Mouse (Mus musculus) spleen, adult 2 months (tissue): ENCODE results near the gene Zfp68. TPM values are rescaled to one million over a fixed set of nuclear protein-coding genes. Genes with fewer than 3 reads are reported as not detected.
"Not testable (repeated sequence)": the region's sequence is repeated elsewhere in the genome, so short reads cannot be mapped to it uniquely, and the experiment has no call there.

ENCODE experiments used
- DNase-seq, 2 experiments: peaks; one replicate each; pipeline versions ENCODE4 v3.0.0 to v3.0.0-alpha.2; 2012 to 2021; ENCODE audit warnings: low spot score in 2 of 2, low read depth in 1 of 2
- H3K27ac ChIP-seq: fragments of 200-500 bp; 2 replicates; pipeline ENCODE4 v1.5.1; 2012; ENCODE audit warnings: low read length, inconsistent platforms; ENCODE audit not compliant: insufficient read depth
- H3K27me3 ChIP-seq: fragments of 200-500 bp; 2 replicates; pipeline ENCODE4 v1.6.1; 2012; ENCODE audit warnings: mild to moderate bottlenecking, moderate library complexity, low read length, inconsistent platforms; ENCODE audit not compliant: control insufficient read depth, insufficient read depth
- H3K36me3 ChIP-seq: fragments of 200-500 bp; 2 replicates; pipeline ENCODE4 v1.6.1; 2012; ENCODE audit warnings: mild to moderate bottlenecking, low read length, inconsistent platforms; ENCODE audit not compliant: control insufficient read depth, insufficient read depth
- H3K4me1 ChIP-seq: fragments of 200-500 bp; 2 replicates; pipeline ENCODE4 v1.6.1; 2011; ENCODE audit warnings: inconsistent platforms; ENCODE audit not compliant: control insufficient read depth, insufficient read depth, insufficient read length
- H3K4me3 ChIP-seq: fragments of 200-500 bp; 2 replicates; pipeline ENCODE4 v1.5.1; 2011; ENCODE audit warnings: mild to moderate bottlenecking, inconsistent platforms; ENCODE audit not compliant: insufficient read depth, insufficient read length; ENCODE audit errors: extremely low read depth
- CTCF ChIP-seq: fragments of 200-500 bp; IDR thresholded peaks from 2 replicates; pipeline ENCODE4 v1.5.1; 2011; ENCODE audit warnings: mild to moderate bottlenecking, inconsistent platforms; ENCODE audit not compliant: insufficient read depth, insufficient read length, insufficient replicate concordance; ENCODE audit errors: extremely low read depth
- POLR2A ChIP-seq: fragments of 200-500 bp; IDR thresholded peaks from 2 replicates; pipeline ENCODE4 v1.6.1; 2011; ENCODE audit warnings: low read depth, low read length, inconsistent platforms
- WGBS: fragments of 180-500 bp; shearing (Covaris S2); methylation state at CpG from one replicate; pipeline ENCODE4 v1.1.7; 2018; 5-methylcytosine and 5-hydroxymethylcytosine counted together
- polyA plus RNA-seq: library from polyadenylated mRNA; depleted of rRNA; stranded (reverse); fragments of >200 nt; gene quantifications from 2 replicates; pipeline ENCODE4 v1.2.3, GENCODE M21; 2012; rRNA removed

The Zfp68 gene
- polyA plus RNA-seq, 1 experiment: 3.2 TPM

- DNase-seq: no peak
- Histone ChIP-seq H3K36me3 (no peaks in the 10 kb centered on the region), H3K27ac (no peak overlapping the region), H3K4me3 (no peak overlapping the region), H3K4me1 (no peaks in the 10 kb centered on the region), H3K27me3 (no peaks in the 10 kb centered on the region)
- no peak for TF ChIP-seq POLR2A
- TF ChIP-seq CTCF: no peak
- WGBS: 85% methylated on average over 6 of the region's 6 CpGs
These were observed 32.2 kb downstream of the Zfp68 start for GRCm38 (mm10) chr5:138587396-138587795.

- DNase-seq: peak in 1 of 2 experiments; percentile 8
- WGBS: 50% methylated on average over 4 of the region's 4 CpGs
- Histone ChIP-seq H3K4me1 (no peaks in the 10 kb centered on the region), H3K27me3 (no peaks in the 10 kb centered on the region), H3K36me3 (no peaks in the 10 kb centered on the region), H3K27ac (no peak overlapping the region), H3K4me3 (no peak overlapping the region)
- TF ChIP-seq POLR2A: no peak
- TF ChIP-seq CTCF: no peak
These were observed 47.9 kb downstream of the Zfp68 start for GRCm38 (mm10) chr5:138571623-138572022.

GRCm38 (mm10) chr5:138564612-138565011 lies 54.9 kb downstream of the Zfp68 start, which contains the start of gene 1700123K08Rik:
Gene 1700123K08Rik, minus strand, starts transcription at chr5:138564712.
- H3K36me3 ChIP-seq, H3K4me1 ChIP-seq, H3K27me3 ChIP-seq, DNase-seq, H3K4me3 ChIP-seq, H3K27ac ChIP-seq: not testable (repeated sequence)
- 75% methylated on average over 2 of the region's 2 CpGs for WGBS

Other genes with a start within 250 kb of the Zfp68 start
- gene Zfp157, start 178.3 kb downstream of the Zfp68 start, polyA plus RNA-seq: 2.6 and 3.9 TPM in 2 replicates
- gene 1700123K08Rik, start 55.0 kb downstream of the Zfp68 start, polyA plus RNA-seq: not detected in 2 replicates
- 0.83 and 0.95 TPM in 2 replicates for gene A430033K04Rik, start 3.1 kb upstream of the Zfp68 start, polyA plus RNA-seq
- gene Fam20c, start 134.8 kb upstream of the Zfp68 start, polyA plus RNA-seq: 6.5 and 8.7 TPM in 2 replicates
- gene Gm5294, start 200.3 kb upstream of the Zfp68 start, polyA plus RNA-seq: not detected in 2 replicates